Mouse (Mus musculus): ENCODE measurements around the gene Ccdc173. TPM values are rescaled to one million over a fixed set of nuclear protein-coding genes. Genes with fewer than 3 reads are reported as not detected.

The Ccdc173 gene
- polyA plus RNA-seq, 1 experiment, result 0.51 TPM

- no peak for DNase-seq (ENCODE audit: low read depth)
Measured at GRCm38 (mm10) chr2:69788974-69789373, 401 bp downstream of the Ccdc173 start.

- DNase-seq (ENCODE audit: low read depth), result no peak
Measured at GRCm38 (mm10) chr2:69778836-69779177, 10.6 kb downstream of the Ccdc173 start.

GRCm38 (mm10) chr2:69777985-69778835 is 11.2 kb downstream of the Ccdc173 start:
- no peak for DNase-seq (ENCODE audit: low read depth)

- DNase-seq (ENCODE audit: low read depth), result no peak
Measured at GRCm38 (mm10) chr2:69773331-69773730, 16.0 kb downstream of the Ccdc173 start.

- DNase-seq (ENCODE audit: low read depth), result no peak
Measured at GRCm38 (mm10) chr2:69764716-69765115, 24.7 kb downstream of the Ccdc173 start.

- no peak for DNase-seq (ENCODE audit: low read depth)
Measured at GRCm38 (mm10) chr2:69763340-69763739, 26.0 kb downstream of the Ccdc173 start.

- no peak for DNase-seq (ENCODE audit: low read depth)
Measured at GRCm38 (mm10) chr2:69760980-69761379, 28.4 kb downstream of the Ccdc173 start.

- no peak for DNase-seq (ENCODE audit: low read depth)
Measured at GRCm38 (mm10) chr2:69745091-69745490, 44.3 kb downstream of the Ccdc173 start.

GRCm38 (mm10) chr2:69723519-69723825 is 65.9 kb downstream of the Ccdc173 start:
- no peak for DNase-seq (ENCODE audit: low read depth)

- DNase-seq (ENCODE audit: low read depth), result peak; percentile 33
Measured at GRCm38 (mm10) chr2:69722650-69723518, 66.5 kb downstream of the Ccdc173 start.

GRCm38 (mm10) chr2:69722273-69722649 is 67.1 kb downstream of the Ccdc173 start, which contains the start of gene Ppig:
Gene Ppig (plus strand): TSS chr2:69722545.
- no peak for DNase-seq (ENCODE audit: low read depth)

- no peak for DNase-seq (ENCODE audit: low read depth)
Measured at GRCm38 (mm10) chr2:69719121-69719520, 70.3 kb downstream of the Ccdc173 start.

- DNase-seq (ENCODE audit: low read depth), result no peak
Measured at GRCm38 (mm10) chr2:69716483-69716882, 72.9 kb downstream of the Ccdc173 start.

- DNase-seq (ENCODE audit: low read depth), result no peak
Measured at GRCm38 (mm10) chr2:69714126-69714525, 75.2 kb downstream of the Ccdc173 start.

- DNase-seq (ENCODE audit: low read depth), result no peak
Measured at GRCm38 (mm10) chr2:69713626-69714014, 75.8 kb downstream of the Ccdc173 start.

GRCm38 (mm10) chr2:69712981-69713625 is 76.3 kb downstream of the Ccdc173 start, which contains the start of gene Fastkd1:
Gene Fastkd1 (minus strand): TSS chr2:69713516.
- DNase-seq (ENCODE audit: low read depth), result no peak

- DNase-seq (ENCODE audit: low read depth), result no peak
Measured at GRCm38 (mm10) chr2:69712171-69712570, 77.2 kb downstream of the Ccdc173 start.

Other genes starting within 250 kb of the Ccdc173 start
- gene Lrp2, start 203.5 kb downstream of the Ccdc173 start, polyA plus RNA-seq (2012; rRNA removed), result 14.7 and 28.4 TPM in 2 replicates
- gene Bbs5, start 142.4 kb downstream of the Ccdc173 start, polyA plus RNA-seq (2012; rRNA removed), result 4.9 and 5.2 TPM in 2 replicates
- 0.04 and 0.31 TPM in 2 replicates for gene Klhl41, start 119.5 kb downstream of the Ccdc173 start, polyA plus RNA-seq (2012; rRNA removed)
- 5.4 and 6.2 TPM in 2 replicates for gene Fastkd1, start 76.1 kb downstream of the Ccdc173 start, polyA plus RNA-seq (2012; rRNA removed)
- gene Ppig, start 67.0 kb downstream of the Ccdc173 start, polyA plus RNA-seq (2012; rRNA removed), result 2.9 and 3.4 TPM in 2 replicates
- 34.5 and 47.7 TPM in 2 replicates for gene Phospho2, start within 50 bp of the Ccdc173 start, polyA plus RNA-seq (2012; rRNA removed)
- gene Klhl23, start 32.4 kb upstream of the Ccdc173 start, polyA plus RNA-seq (2012; rRNA removed), result 11.0 and 11.8 TPM in 2 replicates
- 5.3 and 7.5 TPM in 2 replicates for gene Ssb, start 72.0 kb upstream of the Ccdc173 start, polyA plus RNA-seq (2012; rRNA removed)
- gene Mettl5, start 96.0 kb upstream of the Ccdc173 start, polyA plus RNA-seq (2012; rRNA removed), result 3.0 and 4.1 TPM in 2 replicates
- gene Ubr3, start 107.7 kb upstream of the Ccdc173 start, polyA plus RNA-seq (2012; rRNA removed), result 19.1 and 21.4 TPM in 2 replicates
- 24.4 and 30.5 TPM in 2 replicates for gene Myo3b, start 249.6 kb upstream of the Ccdc173 start, polyA plus RNA-seq (2012; rRNA removed)

Measured in gonadal fat pad, adult 2 months (tissue).